Mouse (Mus musculus): ENCODE measurements at regions not wholly inside any gene's neighbourhood (a gene's known extent, or its start where the extent isn't known, plus 50 kb on each side); places are given as distances from the start of the nearest gene placed in this dataset.

DNA sequence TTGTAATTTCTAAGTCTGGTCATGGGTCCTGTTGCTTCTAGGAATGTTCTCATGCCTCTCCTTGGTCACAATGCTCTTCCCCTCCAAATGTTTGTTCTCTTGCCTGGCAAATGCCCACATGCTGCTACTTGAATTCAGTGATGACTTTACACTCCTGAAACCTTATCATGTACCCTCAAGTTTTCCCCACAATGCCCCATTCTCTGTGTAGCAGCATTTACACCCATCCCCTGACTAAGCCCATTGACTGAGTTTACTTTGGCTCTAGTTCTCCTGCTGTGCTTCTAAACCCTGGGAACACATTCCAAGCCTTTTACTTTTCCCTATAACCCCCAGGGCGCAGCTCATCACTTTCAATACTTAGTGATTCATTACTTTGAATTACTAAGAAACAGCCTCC is 110.5 kb upstream of the Tmem108 start:
- no peak overlapping the region for H3K27ac ChIP-seq (ENCODE audit: insufficient read depth, low read depth, low read length)
- no peak for DNase-seq
- no peak overlapping the region for H3K4me3 ChIP-seq (ENCODE audit: insufficient read depth, low read depth, low read length)
- 83% methylated on average over 1 of the region's 1 CpGs for WGBS
- no peaks in the 10 kb centered on the region for H3K27me3 ChIP-seq (replicated peaks; ENCODE audit: control insufficient read depth, insufficient read depth, low read length)
- no peaks in the 10 kb centered on the region for H3K4me1 ChIP-seq (ENCODE audit: control insufficient read depth, insufficient read depth, low read length)
- TF ChIP-seq CTCF (conservative IDR thresholded peaks at IDR 0.05; ENCODE audit: insufficient read depth, insufficient read length, low read depth, low read length), result no peak
- no peaks in the 10 kb centered on the region for H3K36me3 ChIP-seq (ENCODE audit: control insufficient read depth, insufficient read depth, low read length)

DNA sequence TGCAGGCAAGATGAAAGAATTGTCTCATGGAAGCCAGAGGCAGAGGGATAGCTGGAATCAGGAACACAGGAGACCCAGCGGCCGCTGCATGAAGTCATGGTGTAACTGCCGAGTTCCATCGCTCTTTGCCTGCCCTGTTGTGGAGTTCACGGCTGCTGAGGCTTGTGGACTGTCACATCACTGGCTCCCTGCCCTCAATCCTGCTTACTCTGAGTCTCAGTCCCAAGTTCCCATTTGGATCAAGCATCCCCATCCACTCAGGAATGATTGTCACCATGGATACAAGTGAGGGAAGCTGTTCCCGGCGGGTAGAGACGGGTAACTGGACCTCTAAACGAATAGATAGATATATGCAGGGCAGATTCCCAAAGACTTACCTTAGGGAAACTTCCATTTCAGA is 112.2 kb upstream of the Tmem108 start:
- WGBS, result 80% methylated on average over 9 of the region's 9 CpGs
- H3K27me3 ChIP-seq (replicated peaks; ENCODE audit: control insufficient read depth, insufficient read depth, low read length), result no peaks in the 10 kb centered on the region
- DNase-seq, result no peak

DNA sequence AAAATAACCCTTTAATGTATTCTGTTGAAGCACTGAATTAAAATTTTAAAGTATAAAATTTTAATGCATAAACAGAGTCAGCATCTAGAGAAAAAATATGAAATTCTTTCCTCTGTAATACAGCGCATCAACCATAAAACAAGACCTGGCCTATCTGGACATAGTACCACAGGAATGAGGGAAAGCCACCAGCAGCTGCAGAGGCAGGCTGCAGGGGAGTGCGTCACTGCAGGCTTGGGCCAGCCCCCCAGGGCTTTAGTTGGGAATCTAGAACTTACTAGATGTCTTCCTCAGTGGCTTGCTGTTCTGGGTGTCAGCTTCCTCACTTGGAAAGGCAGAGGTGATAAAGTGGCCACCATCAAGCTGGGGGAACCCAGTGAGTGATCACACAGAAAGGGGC is 116.2 kb upstream of the Tmem108 start:
- 80% methylated on average over 2 of the region's 2 CpGs for WGBS
- H3K4me3 ChIP-seq (ENCODE audit: insufficient read depth, low read depth, low read length), result no peak overlapping the region
- TF ChIP-seq POLR2A (IDR thresholded peaks at IDR 0.05; ENCODE audit: low read depth, low read length) (no peak), CTCF (conservative IDR thresholded peaks at IDR 0.05; ENCODE audit: insufficient read depth, insufficient read length, low read depth, low read length) (no peak)
- H3K27ac ChIP-seq (ENCODE audit: insufficient read depth, low read depth, low read length), result no peak overlapping the region
- H3K36me3 ChIP-seq (ENCODE audit: control insufficient read depth, insufficient read depth, low read length), result no peaks in the 10 kb centered on the region
- no peaks in the 10 kb centered on the region for H3K4me1 ChIP-seq (ENCODE audit: control insufficient read depth, insufficient read depth, low read length)
- no peak for DNase-seq
- no peaks in the 10 kb centered on the region for H3K27me3 ChIP-seq (replicated peaks; ENCODE audit: control insufficient read depth, insufficient read depth, low read length)

More for the DNA sequence above, 112.2 kb upstream of the Tmem108 start:
- TF ChIP-seq CTCF (conservative IDR thresholded peaks at IDR 0.05; ENCODE audit: insufficient read depth, insufficient read length, low read depth, low read length) (no peak), POLR2A (IDR thresholded peaks at IDR 0.05; ENCODE audit: low read depth, low read length) (no peak)
- Histone ChIP-seq H3K4me3 (ENCODE audit: insufficient read depth, low read depth, low read length) (no peak overlapping the region), H3K4me1 (ENCODE audit: control insufficient read depth, insufficient read depth, low read length) (no peaks in the 10 kb centered on the region), H3K36me3 (ENCODE audit: control insufficient read depth, insufficient read depth, low read length) (no peaks in the 10 kb centered on the region), H3K27ac (ENCODE audit: insufficient read depth, low read depth, low read length) (no peak overlapping the region)

DNA sequence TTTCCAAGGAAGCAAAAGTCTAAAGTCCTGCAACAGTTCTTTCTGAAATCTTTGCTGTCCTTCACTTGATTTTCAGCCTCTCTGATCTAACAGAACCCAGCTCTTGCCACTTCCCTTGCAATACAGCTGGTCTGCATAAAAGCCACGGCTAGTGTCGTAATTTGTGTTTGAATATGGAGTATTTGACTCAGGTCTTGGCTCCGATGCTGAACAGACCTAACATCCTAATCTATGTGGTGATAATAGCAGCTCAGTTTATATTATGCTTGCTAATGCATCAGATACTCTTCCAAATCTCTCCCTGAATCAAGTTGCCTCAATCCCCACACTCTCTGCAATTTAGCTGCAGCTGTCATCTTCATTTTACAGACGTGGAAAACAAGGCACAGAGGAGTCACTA is 109.5 kb upstream of the Nphp3 start:
- TF ChIP-seq CTCF (conservative IDR thresholded peaks at IDR 0.05; ENCODE audit: insufficient read depth, insufficient read length, low read depth, low read length), result no peak
- Histone ChIP-seq H3K27me3 (replicated peaks; ENCODE audit: control insufficient read depth, insufficient read depth, low read length) (no peaks in the 10 kb centered on the region; the same call in 1 of the 2 replicates), H3K4me3 (ENCODE audit: insufficient read depth, low read depth, low read length) (no peak overlapping the region), H3K4me1 (ENCODE audit: control insufficient read depth, insufficient read depth, low read length) (no peaks in the 10 kb centered on the region), H3K36me3 (ENCODE audit: control insufficient read depth, insufficient read depth, low read length) (no peaks in the 10 kb centered on the region), H3K27ac (ENCODE audit: insufficient read depth, low read depth, low read length) (no peak overlapping the region)
- WGBS, result 74% methylated on average over 4 of the region's 4 CpGs
- DNase-seq, result no peak

DNA sequence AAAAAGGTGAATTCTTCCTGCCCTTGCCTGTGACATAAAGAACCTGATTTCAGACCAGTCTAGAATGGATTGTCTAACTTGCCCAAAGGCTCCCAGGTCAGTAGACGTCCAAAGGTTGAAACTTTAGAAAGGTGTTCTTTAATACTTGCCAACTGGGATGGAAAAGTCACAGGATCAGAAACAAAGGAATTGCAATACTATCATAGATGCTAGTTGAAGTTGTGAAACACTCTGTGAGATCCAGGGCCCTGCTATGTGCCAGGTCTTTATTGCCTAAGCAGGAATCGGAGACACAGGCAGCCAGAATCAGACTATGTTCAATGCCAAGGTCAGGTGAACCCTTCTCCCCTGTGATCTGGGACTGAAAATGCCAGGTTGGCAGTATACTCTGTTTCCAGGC is 108.0 kb upstream of the Nphp3 start:
- Histone ChIP-seq H3K36me3 (ENCODE audit: control insufficient read depth, insufficient read depth, low read length) (no peaks in the 10 kb centered on the region), H3K4me3 (ENCODE audit: insufficient read depth, low read depth, low read length) (no peak overlapping the region), H3K27me3 (replicated peaks; ENCODE audit: control insufficient read depth, insufficient read depth, low read length) (no peaks in the 10 kb centered on the region; the same call in 1 of the 2 replicates), H3K4me1 (ENCODE audit: control insufficient read depth, insufficient read depth, low read length) (no peaks in the 10 kb centered on the region), H3K27ac (ENCODE audit: insufficient read depth, low read depth, low read length) (no peak overlapping the region)
- DNase-seq, result no peak
- TF ChIP-seq POLR2A (IDR thresholded peaks at IDR 0.05; ENCODE audit: low read depth, low read length), result no peak
- no peak for TF ChIP-seq CTCF (conservative IDR thresholded peaks at IDR 0.05; ENCODE audit: insufficient read depth, insufficient read length, low read depth, low read length)
- 73% methylated on average over 2 of the region's 2 CpGs for WGBS

DNA sequence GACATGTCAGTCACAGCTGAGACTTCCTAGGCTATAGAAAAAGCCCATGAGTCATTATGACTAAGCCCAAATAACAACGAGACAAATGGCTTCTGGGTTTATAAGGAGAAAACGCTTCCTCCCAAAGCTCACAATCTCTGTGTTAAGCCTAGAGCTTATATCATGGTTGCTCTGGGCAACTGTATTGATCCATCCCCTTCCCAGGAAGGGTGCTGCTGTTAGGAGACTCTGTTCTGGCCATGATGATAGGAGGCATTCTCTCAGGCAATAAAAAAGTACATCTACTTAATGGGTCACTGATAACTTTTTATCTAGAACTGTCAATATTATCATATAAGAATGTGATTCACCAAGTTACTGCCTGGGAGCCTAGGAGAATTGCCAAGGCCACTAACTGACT is 103.0 kb upstream of the Nphp3 start:
- 77% methylated on average over 2 of the region's 2 CpGs for WGBS
- no peak for DNase-seq
- TF ChIP-seq POLR2A (IDR thresholded peaks at IDR 0.05; ENCODE audit: low read depth, low read length) (no peak), CTCF (conservative IDR thresholded peaks at IDR 0.05; ENCODE audit: insufficient read depth, insufficient read length, low read depth, low read length) (no peak)
- Histone ChIP-seq H3K27me3 (replicated peaks; ENCODE audit: control insufficient read depth, insufficient read depth, low read length) (no peaks in the 10 kb centered on the region), H3K36me3 (ENCODE audit: control insufficient read depth, insufficient read depth, low read length) (no peaks in the 10 kb centered on the region), H3K4me1 (ENCODE audit: control insufficient read depth, insufficient read depth, low read length) (no peaks in the 10 kb centered on the region), H3K27ac (ENCODE audit: insufficient read depth, low read depth, low read length) (no peak overlapping the region), H3K4me3 (ENCODE audit: insufficient read depth, low read depth, low read length) (no peak overlapping the region)

DNA sequence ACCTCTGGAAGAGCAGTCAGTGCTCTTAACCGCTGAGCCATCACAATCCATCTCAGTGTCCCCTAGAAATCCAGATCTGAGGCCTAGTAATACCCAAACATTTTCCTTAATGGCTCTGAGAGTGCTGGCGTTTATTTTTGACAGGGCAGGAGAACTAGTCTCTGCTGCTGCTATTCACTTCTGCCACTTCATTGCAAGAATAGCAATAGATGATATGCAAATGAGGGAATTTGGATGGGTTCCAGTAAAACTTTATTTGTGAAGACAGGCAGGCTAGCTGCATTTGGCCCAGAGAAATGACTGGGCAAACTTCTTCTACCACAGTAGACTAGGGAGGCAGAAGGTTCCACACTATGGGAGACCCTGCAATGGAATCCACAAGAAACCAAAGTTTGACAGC is 91.0 kb upstream of the Nphp3 start:
- 76% methylated on average over 2 of the region's 2 CpGs for WGBS
- Histone ChIP-seq H3K4me1 (ENCODE audit: control insufficient read depth, insufficient read depth, low read length) (no peaks in the 10 kb centered on the region), H3K27ac (ENCODE audit: insufficient read depth, low read depth, low read length) (no peak overlapping the region), H3K36me3 (ENCODE audit: control insufficient read depth, insufficient read depth, low read length) (no peaks in the 10 kb centered on the region), H3K27me3 (replicated peaks; ENCODE audit: control insufficient read depth, insufficient read depth, low read length) (no peaks in the 10 kb centered on the region), H3K4me3 (ENCODE audit: insufficient read depth, low read depth, low read length) (no peak overlapping the region)
- no peak for DNase-seq
- TF ChIP-seq CTCF (conservative IDR thresholded peaks at IDR 0.05; ENCODE audit: insufficient read depth, insufficient read length, low read depth, low read length) (no peak), POLR2A (IDR thresholded peaks at IDR 0.05; ENCODE audit: low read depth, low read length) (no peak)

DNA sequence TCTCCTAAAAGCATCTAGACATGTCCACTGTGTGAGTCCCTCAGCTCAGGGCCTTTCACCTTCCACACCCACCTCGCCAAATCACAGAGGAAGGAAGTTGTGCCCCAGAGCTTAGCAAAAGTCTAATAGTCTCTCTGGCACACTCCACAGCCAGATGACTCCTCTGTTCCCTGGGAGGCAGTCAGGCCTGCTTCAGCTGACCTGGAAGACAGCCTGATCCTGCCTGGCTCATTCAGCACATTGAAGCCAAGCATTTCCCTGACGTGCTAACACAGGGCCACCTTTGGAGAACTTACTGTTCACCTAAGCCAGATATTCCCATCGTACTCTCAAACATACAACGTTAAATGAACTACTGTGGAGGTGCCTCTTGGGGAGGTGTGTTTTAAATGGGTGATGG is 87.2 kb upstream of the Nphp3 start:
- WGBS, result 83% methylated on average over 4 of the region's 4 CpGs
- DNase-seq, result no peak
- Histone ChIP-seq H3K4me1 (ENCODE audit: control insufficient read depth, insufficient read depth, low read length) (no peaks in the 10 kb centered on the region), H3K27ac (ENCODE audit: insufficient read depth, low read depth, low read length) (no peak overlapping the region), H3K36me3 (ENCODE audit: control insufficient read depth, insufficient read depth, low read length) (no peaks in the 10 kb centered on the region), H3K4me3 (ENCODE audit: insufficient read depth, low read depth, low read length) (no peak overlapping the region), H3K27me3 (replicated peaks; ENCODE audit: control insufficient read depth, insufficient read depth, low read length) (no peaks in the 10 kb centered on the region)
- no peak for TF ChIP-seq CTCF (conservative IDR thresholded peaks at IDR 0.05; ENCODE audit: insufficient read depth, insufficient read length, low read depth, low read length)
- no peak for TF ChIP-seq POLR2A (IDR thresholded peaks at IDR 0.05; ENCODE audit: low read depth, low read length)
